Mouse (Mus musculus) neural tube, embryonic 14.5 days (tissue): ENCODE results near the gene Pam. TPM values are rescaled to one million over a fixed set of nuclear protein-coding genes. Genes with fewer than 3 reads are reported as not detected.

Experiments used
- ATAC-seq: fragments of 200-750 bp; cut with Nextera tagmentation; 2 replicates; pipeline ENCODE4 v1.8.0; 2017; ENCODE audit warnings: low read depth, mild to moderate bottlenecking, moderate TSS enrichment, moderate library complexity
- H3K27ac ChIP-seq: fragments of 300-500 bp; sonication (generic); 2 replicates; pipeline ENCODE4 v1.5.1; 2014; ENCODE audit warnings: low read depth, mild to moderate bottlenecking, control low read depth, low read length, moderate library complexity, mixed read lengths
- H3K27me3 ChIP-seq: fragments of 300-500 bp; sonication (generic); 2 replicates; pipeline ENCODE4 v1.6.1; 2014; ENCODE audit warnings: low read length; ENCODE audit not compliant: control insufficient read depth, insufficient read depth
- H3K36me3 ChIP-seq: fragments of 300-500 bp; sonication (generic); 2 replicates; pipeline ENCODE4 v1.6.1; 2014; ENCODE audit warnings: low read length, mixed read lengths; ENCODE audit not compliant: control insufficient read depth, insufficient read depth
- H3K4me1 ChIP-seq: fragments of 300-500 bp; sonication (generic); 2 replicates; pipeline ENCODE4 v1.6.1; 2014; ENCODE audit warnings: low read length; ENCODE audit not compliant: control insufficient read depth, insufficient read depth
- H3K4me2 ChIP-seq: fragments of 300-500 bp; sonication (generic); 2 replicates; pipeline ENCODE4 v1.6.1; 2014; ENCODE audit warnings: mild to moderate bottlenecking, low read depth, low read length, control low read depth
- H3K4me3 ChIP-seq: fragments of 300-500 bp; sonication (generic); 2 replicates; pipeline ENCODE4 v1.5.1; 2014; ENCODE audit warnings: low read depth, low read length, control low read depth, mixed read lengths
- H3K9ac ChIP-seq: fragments of 300-500 bp; sonication (generic); replicated peaks from 2 replicates; pipeline ENCODE4 v1.6.1; 2014; ENCODE audit warnings: low read depth, mild to moderate bottlenecking, control low read depth, low read length, mixed read lengths
- H3K9me3 ChIP-seq: fragments of 300-500 bp; sonication (generic); 2 replicates; pipeline ENCODE4 v1.6.1; 2016; ENCODE audit warnings: low read length; ENCODE audit not compliant: control insufficient read depth
- WGBS: fragments of 180-500 bp; shearing (Covaris S2); extraction: QIAGEN DNeasy Blood & Tissue Kit; methylation state at CpG from one replicate; pipeline ENCODE4 v1.1.7; 2014; 5-methylcytosine and 5-hydroxymethylcytosine counted together
- polyA plus RNA-seq: library from polyadenylated mRNA; unstranded; fragments of >200 nt; fragmentation: Nextera tagmentation; extraction: Ambion mirVana; gene quantifications from 2 replicates; pipeline ENCODE4 v1.2.1, GENCODE M21; 2014

The Pam gene
- polyA plus RNA-seq: 42.6 and 51.5 TPM in 2 replicates

DNA sequence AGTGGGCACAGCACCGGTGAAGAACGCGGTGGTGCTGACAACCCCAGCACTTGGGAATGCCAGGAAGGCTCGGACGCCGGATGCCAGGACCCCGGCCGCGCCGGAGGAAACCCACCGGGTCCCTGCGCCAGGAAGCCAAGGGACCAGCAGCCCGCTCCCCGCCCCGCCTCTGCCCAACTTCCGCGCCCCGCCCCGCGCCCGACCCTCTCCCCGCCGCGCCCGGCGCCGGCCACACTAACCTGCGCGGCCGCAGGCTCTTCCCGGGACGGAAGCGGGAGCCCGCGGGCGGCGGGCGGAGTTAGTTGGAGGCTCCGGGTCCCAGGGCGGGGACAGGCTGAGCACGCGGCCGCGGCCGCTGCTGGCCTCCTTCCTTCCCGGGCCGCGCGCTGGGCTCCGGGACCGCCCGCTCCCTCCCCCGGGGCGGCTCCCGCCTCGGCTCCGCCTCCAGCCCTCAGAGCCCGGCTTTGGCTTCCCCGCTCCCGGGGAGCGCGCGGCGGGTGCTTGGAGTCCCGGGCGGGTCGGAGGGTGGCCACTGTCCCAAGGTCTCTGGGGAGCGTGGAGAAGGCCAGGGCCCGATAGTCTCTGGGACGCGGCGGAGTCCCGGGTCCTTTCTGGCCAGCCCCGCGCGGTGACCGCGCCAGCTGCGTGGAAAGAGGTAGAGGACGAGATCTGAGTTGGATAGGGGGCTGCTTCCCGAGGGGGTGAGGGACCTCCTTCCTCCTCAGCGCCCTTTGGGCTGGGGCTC is at the start of gene Pam:
Pam (minus strand) TSS at position 401 of the 745 bp plus-strand sequence.
- Histone ChIP-seq H3K4me2 (peak within 1 kb of the TSS; percentile 81), H3K9ac (peak within 1 kb of the TSS; percentile 83), H3K4me3 (peak within 1 kb of the TSS; percentile 75), H3K27ac (peak within 1 kb of the TSS; percentile 77), H3K9me3 (no peaks in the 10 kb centered on the region), H3K27me3 (no peaks in the 10 kb centered on the region), H3K4me1 (0 out of 2 replicates have a peak, but pooled peaks cover 3% of the 10 kb centered on the region), H3K36me3 (no peaks in the 10 kb centered on the region)
- peak; percentile 90 for ATAC-seq
- WGBS: under 1% methylated on average over 60 of the region's 82 CpGs

DNA sequence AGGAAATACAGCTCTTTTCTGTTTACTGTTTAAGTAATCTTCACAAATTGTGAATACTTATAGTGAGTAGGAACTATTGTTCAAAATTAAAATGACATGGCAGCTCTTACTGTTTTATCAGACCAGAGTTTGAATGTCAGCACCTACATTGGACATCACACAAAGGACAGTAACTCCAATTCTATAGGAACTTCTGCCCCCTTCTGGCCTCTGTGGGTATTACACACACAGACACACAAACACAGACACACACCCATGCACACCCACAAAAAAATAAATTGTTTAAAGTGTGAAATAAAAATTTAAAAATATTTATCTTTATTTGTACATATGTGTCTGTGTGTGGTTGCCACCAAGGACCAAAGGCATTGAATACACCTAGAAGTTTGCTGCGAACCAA is 49.4 kb upstream of the Pam start:
- no peaks in the 10 kb centered on the region for H3K9me3 ChIP-seq
- H3K4me1 ChIP-seq: no peaks in the 10 kb centered on the region
- no peaks in the 10 kb centered on the region for H3K36me3 ChIP-seq
- H3K9ac ChIP-seq: no peak overlapping the region
- no peak overlapping the region for H3K4me2 ChIP-seq
- H3K4me3 ChIP-seq: no peak overlapping the region
- no peaks in the 10 kb centered on the region for H3K27me3 ChIP-seq
- whole genome bisulfite sequencing: 100% methylated on average over 1 of the region's 1 CpGs
- H3K27ac ChIP-seq: no peak overlapping the region
- ATAC-seq: no peak

DNA sequence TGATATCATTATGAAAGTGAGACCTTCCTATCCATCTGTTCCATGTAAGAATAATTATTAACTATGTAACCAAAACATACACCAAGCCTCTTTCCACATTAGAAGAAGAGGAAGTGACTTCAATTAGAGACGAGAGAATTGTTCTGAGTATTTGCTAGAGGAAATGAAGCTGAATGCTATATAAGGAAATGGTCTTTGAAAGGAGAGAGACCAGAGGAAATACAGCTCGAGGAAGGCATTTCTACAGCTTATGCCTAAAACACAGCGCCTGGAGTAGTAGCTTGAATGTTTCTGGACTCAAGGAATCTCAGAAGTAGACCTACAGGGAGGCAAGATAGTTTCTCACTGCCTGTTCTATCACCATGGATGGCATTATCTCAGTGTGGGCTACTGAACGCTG is 35.8 kb upstream of the Pam start:
- no peak for ATAC-seq
- Histone ChIP-seq H3K4me3 (no peak overlapping the region), H3K9me3 (no peaks in the 10 kb centered on the region), H3K27ac (no peak overlapping the region), H3K36me3 (no peaks in the 10 kb centered on the region), H3K9ac (no peak overlapping the region), H3K4me2 (no peak overlapping the region), H3K4me1 (no peaks in the 10 kb centered on the region), H3K27me3 (no peaks in the 10 kb centered on the region)
- 82% methylated on average over 4 of the region's 4 CpGs for WGBS

DNA sequence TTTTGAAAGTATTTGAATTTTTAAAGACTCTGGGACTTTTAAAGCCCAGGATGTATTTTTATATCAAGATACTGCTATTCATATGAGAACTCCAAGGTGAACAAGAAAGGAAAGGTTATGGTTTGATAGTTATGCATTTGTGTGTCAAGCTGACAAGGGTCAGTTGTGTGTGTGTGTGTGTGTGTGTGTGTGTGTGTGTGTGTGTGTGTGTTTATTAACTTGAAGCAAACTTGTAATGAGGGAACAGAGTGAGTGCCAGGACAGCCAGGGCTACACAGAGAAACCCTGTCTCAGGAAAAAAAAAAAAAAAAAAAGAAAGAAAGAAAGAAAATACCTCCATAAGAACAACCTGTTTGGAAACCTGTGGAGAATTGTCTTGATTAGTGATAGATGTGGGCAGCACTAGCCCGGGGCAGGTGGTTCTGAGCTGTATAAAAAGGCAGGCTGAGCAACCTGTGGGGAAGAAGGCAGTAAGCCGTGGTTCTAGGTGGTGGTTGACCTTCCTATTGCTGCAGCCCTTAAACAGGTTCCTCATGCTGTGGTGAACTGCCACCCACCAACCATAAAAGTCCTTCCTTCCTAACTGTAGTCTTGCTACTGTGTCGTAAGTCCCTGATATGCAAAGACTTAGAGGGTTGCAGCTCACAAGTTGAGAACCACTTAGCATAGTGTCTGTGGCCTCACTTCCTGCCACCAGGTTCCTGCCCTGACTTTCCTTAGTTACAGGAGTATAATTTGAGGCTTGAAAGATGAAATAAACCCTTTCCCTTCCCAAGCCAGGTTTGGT is 34.3 kb upstream of the Pam start:
- H3K27me3 ChIP-seq: no peaks in the 10 kb centered on the region
- no peak for ATAC-seq
- 90% methylated on average over 3 of the region's 3 CpGs for WGBS

DNA sequence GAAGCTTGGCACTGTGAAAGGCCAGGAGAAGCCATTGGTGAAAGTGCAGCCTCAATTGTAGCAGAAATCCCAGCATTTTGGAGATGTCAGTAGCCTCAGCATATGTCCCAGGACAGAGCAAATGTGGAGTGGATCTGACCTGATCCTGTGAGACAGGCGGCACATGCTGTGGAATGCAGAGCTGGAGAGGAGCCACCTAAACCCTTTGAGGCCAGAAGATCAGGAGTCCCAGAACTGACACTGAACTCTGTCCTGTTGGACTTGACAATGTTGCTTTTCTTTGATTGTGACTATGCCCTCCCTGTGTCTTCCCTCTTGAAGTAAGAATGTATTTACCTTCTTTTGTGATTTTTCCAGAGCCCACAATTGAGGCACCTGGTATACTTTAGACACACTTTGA is 33.7 kb upstream of the Pam start:
- Histone ChIP-seq H3K4me2 (no peak overlapping the region), H3K9me3 (no peaks in the 10 kb centered on the region), H3K27me3 (no peaks in the 10 kb centered on the region), H3K36me3 (no peaks in the 10 kb centered on the region), H3K9ac (no peak overlapping the region), H3K4me3 (no peak overlapping the region), H3K4me1 (no peaks in the 10 kb centered on the region), H3K27ac (no peak overlapping the region)
- 87% methylated on average over 1 of the region's 1 CpGs for WGBS
- ATAC-seq: no peak

More for the DNA sequence above, 34.3 kb upstream of the Pam start:
- Histone ChIP-seq H3K4me2 (no peak overlapping the region), H3K27ac (no peak overlapping the region), H3K4me1 (no peaks in the 10 kb centered on the region), H3K36me3 (no peaks in the 10 kb centered on the region), H3K4me3 (no peak overlapping the region), H3K9me3 (no peaks in the 10 kb centered on the region), H3K9ac (no peak overlapping the region)

DNA sequence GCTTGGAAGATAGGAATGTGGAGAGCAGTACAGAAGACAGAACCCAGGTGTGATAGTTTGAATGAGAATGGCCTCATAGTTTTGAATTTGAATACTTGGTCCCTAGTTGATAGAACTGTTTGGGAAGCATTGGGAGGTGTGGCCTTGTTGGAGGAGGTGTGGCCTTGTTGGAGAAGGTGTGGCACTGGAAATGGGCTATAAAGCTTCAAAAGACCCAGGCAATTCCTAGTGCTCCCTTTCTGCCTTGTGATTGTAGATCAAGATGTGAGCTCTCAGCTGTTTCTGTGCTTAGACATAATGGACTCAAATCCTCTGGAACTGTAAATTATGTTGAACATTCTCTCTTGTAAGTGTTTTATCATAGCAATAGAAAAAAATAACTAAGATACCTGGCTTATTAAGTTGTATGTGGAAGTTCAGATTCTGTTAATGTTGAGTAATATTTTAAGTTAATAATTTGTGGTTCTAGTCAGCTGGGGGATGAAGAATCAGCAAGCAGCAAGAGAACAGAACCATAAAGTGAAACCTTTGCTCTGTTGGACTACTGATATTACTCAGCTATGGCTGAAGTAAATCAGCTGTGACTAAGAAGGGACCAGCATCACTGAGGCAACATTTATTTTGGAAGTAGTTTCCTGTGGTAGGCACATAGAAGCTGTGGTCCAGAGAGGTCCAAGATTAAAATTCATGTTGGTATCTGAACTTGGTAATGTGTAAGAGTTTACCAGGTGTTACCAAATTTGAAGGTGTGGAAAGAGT is 33.1 kb upstream of the Pam start:
- Histone ChIP-seq H3K9ac (no peak overlapping the region), H3K4me3 (no peak overlapping the region), H3K27me3 (no peaks in the 10 kb centered on the region), H3K9me3 (no peaks in the 10 kb centered on the region), H3K4me2 (no peak overlapping the region), H3K27ac (no peak overlapping the region), H3K4me1 (no peaks in the 10 kb centered on the region), H3K36me3 (no peaks in the 10 kb centered on the region)
- no peak for ATAC-seq

DNA sequence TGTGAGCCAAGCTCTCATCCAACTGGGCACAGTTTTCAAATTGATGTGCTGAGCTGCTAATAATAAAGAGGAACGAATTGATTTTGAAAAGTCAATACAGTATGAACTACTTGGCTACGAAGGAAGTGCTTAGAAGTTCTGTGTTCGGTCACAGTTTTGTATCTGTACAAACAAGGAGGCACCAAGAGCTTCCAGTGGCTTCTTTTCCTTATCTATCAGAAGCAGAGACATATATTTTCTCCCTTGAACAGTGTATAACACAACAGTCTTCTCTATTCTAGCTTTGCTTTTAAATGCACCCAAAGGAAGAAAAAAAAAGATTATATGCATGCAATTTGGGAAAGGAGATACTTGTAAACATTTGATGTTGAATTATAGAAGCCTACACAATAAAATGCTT is 30.8 kb upstream of the Pam start:
- no peak overlapping the region for H3K27ac ChIP-seq
- 80% methylated on average over 3 of the region's 3 CpGs for WGBS
- no peaks in the 10 kb centered on the region for H3K9me3 ChIP-seq
- no peak overlapping the region for H3K9ac ChIP-seq
- H3K27me3 ChIP-seq: no peaks in the 10 kb centered on the region
- no peak for ATAC-seq
- H3K36me3 ChIP-seq: no peaks in the 10 kb centered on the region
- H3K4me1 ChIP-seq: no peaks in the 10 kb centered on the region
- no peak overlapping the region for H3K4me2 ChIP-seq
- no peak overlapping the region for H3K4me3 ChIP-seq

DNA sequence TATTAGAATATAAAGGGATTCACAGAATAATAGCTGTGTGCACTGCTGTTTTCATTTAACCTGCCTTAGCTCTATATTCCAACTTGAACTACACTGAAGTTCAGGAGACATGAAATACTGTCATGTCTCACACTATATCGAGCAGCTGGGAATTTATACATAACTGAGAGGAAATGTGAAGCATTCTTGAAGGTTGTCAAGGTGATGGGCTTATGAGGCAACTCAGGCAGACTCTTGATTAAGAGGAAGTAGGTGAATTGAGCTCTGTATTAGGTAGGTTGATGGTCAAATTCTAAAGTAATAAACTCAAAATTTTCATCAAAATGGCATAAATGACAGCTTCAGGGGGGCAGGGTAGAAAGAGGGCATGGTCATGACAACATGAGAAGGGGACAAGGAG is 29.3 kb upstream of the Pam start:
- Histone ChIP-seq H3K4me1 (no peaks in the 10 kb centered on the region), H3K27ac (no peak overlapping the region), H3K36me3 (no peaks in the 10 kb centered on the region), H3K4me3 (no peak overlapping the region), H3K9me3 (no peaks in the 10 kb centered on the region), H3K4me2 (no peak overlapping the region), H3K27me3 (no peaks in the 10 kb centered on the region), H3K9ac (no peak overlapping the region)
- 45% methylated on average over 1 of the region's 1 CpGs for WGBS
- ATAC-seq: no peak

DNA sequence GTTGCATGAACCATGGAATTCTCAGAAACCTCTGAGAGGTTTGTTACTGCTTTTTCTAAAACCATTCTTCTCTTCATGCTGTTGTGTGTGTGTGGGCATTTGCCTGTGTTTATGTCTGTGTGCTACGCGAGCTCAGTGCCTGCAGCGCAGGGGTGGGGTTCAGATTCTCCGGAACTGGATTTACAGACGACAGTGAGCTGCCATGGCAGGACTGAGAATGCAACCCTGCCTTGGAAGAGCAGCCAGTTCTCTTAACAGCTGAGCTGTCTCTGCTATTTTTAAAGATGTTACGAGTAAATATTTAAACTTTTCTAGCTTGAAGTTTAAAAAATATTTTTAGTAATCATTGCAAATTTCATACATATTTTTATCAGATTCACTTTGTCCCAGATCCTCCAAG is 24.1 kb upstream of the Pam start:
- no peaks in the 10 kb centered on the region for H3K9me3 ChIP-seq
- H3K4me2 ChIP-seq: no peak overlapping the region
- no peak for ATAC-seq
- no peak overlapping the region for H3K4me3 ChIP-seq
- H3K9ac ChIP-seq: no peak overlapping the region
- H3K4me1 ChIP-seq: no peaks in the 10 kb centered on the region
- no peaks in the 10 kb centered on the region for H3K36me3 ChIP-seq
- no peak overlapping the region for H3K27ac ChIP-seq
- H3K27me3 ChIP-seq: no peaks in the 10 kb centered on the region
- 86% methylated on average over 6 of the region's 6 CpGs for WGBS
